Mouse (Mus musculus): ENCODE measurements around the gene Creg1. TPM values are rescaled to one million over a fixed set of nuclear protein-coding genes. Genes with fewer than 3 reads are reported as not detected.

Gene Creg1
- total and polyA plus RNA-seq, 2 experiments from 2014 or later, result 29.1 to 62.1 TPM

DNA sequence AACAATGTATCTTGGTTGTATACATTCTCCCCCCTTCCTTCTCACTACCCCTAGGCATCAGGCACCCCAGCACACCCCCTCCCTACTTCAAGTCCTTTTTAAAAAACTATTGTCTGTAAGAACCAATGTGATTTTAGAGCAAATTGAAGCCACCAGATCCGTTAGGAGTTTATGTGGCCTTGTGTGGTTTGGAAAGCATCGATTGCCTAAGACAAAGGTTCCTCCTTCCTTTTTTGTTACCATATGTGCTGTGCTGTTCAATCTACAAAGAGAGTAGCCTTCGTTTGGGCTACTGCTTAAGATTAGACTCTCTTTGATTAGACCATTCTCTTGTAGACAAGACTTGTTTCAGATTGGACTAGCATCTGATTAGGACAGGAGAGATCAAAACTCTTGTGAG lies 25.7 kb upstream of the Creg1 start:
- TF ChIP-seq EP300 (IDR thresholded peaks at IDR 0.05; ENCODE audit: low read depth) (no peak), CTCF (IDR thresholded peaks at IDR 0.05; ENCODE audit: low read depth) (no peak)
- Histone ChIP-seq H3K9me3 (replicated peaks; ENCODE audit: control insufficient read depth, low read length) (no peaks in the 10 kb centered on the region), H3K4me3 (ENCODE audit: low read depth, low read length) (no peak overlapping the region), H3K27me3 (ENCODE audit: control insufficient read depth, insufficient read depth, low read length) (no peaks in the 10 kb centered on the region), H3K27ac (ENCODE audit: low read depth) (no peak overlapping the region), H3K4me1 (ENCODE audit: control insufficient read depth, insufficient read depth) (no peaks in the 10 kb centered on the region; the same call in 1 of the 2 replicates), H3K4me2 (ENCODE audit: low read depth, low read length) (no peak overlapping the region), H3K36me3 (replicated peaks; ENCODE audit: control insufficient read depth, insufficient read depth, low read length) (no peaks in the 10 kb centered on the region), H3K9ac (replicated peaks; ENCODE audit: low read depth, low read length) (no peak overlapping the region)
- DNase-seq (ENCODE audit: low spot score) (no peak), ATAC-seq (ENCODE audit: insufficient read depth, low read depth) (no peak)
- WGBS, result 58% methylated on average over 3 of the region's 3 CpGs

DNA sequence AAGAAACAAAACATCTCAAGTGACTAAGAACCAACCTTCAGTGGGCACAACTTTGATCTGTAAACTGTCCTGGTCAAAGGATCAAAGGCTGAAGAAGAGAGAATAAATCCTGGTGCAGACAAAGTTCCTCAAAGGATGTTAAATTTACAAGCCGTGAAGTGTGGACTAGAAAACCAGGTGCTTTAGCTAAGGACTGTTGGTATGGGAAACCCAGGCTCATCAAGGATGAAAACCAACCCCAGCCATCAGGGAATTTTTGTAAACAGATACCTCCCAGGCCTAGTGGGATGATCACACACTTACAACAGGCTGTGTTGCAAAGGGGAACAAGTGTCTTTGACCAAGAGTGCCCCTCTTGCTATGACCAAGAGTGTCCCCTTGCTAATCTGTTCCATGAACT lies 24.6 kb upstream of the Creg1 start:
- no peak overlapping the region for H3K27ac ChIP-seq (ENCODE audit: low read depth)
- no peaks in the 10 kb centered on the region for H3K27me3 ChIP-seq (ENCODE audit: control insufficient read depth, insufficient read depth, low read length)
- H3K9ac ChIP-seq (replicated peaks; ENCODE audit: low read depth, low read length), result no peak overlapping the region
- H3K9me3 ChIP-seq (replicated peaks; ENCODE audit: control insufficient read depth, low read length), result no peaks in the 10 kb centered on the region
- H3K4me2 ChIP-seq (ENCODE audit: low read depth, low read length), result no peak overlapping the region
- 84% methylated on average over 1 of the region's 1 CpGs for WGBS
- H3K4me3 ChIP-seq (ENCODE audit: low read depth, low read length), result no peak overlapping the region
- TF ChIP-seq EP300 (IDR thresholded peaks at IDR 0.05; ENCODE audit: low read depth), result no peak
- no peak for TF ChIP-seq CTCF (IDR thresholded peaks at IDR 0.05; ENCODE audit: low read depth)
- no peaks in the 10 kb centered on the region; the same call in 1 of the 2 replicates for H3K4me1 ChIP-seq (ENCODE audit: control insufficient read depth, insufficient read depth)
- DNase-seq (ENCODE audit: low spot score), result no peak
- no peaks in the 10 kb centered on the region for H3K36me3 ChIP-seq (replicated peaks; ENCODE audit: control insufficient read depth, insufficient read depth, low read length)
- no peak for ATAC-seq (ENCODE audit: insufficient read depth, low read depth)

DNA sequence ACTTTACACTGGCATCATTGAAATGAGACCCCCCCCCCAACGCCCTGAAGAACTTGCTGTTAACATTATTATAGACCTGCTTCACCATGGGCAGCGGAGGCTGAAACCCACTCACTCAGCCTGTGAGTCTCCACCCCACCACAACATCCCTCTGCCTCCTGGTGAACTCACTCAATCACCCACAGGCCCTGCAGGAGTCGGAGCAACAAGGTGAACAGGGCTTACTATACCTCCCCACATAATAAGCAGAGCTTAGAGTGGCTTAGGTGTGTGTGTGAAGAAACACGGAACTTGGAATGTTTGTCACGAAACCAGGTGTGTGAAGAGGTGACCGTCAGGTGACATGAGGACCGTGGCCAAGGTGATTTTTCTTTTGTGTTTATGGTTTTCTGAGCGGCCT lies 21.6 kb upstream of the Creg1 start:
- Histone ChIP-seq H3K27ac (ENCODE audit: low read depth) (no peak overlapping the region), H3K27me3 (ENCODE audit: control insufficient read depth, insufficient read depth, low read length) (no peaks in the 10 kb centered on the region), H3K4me1 (ENCODE audit: control insufficient read depth, insufficient read depth) (no peaks in the 10 kb centered on the region; the same call in 1 of the 2 replicates), H3K4me2 (ENCODE audit: low read depth, low read length) (no peak overlapping the region), H3K4me3 (ENCODE audit: low read depth, low read length) (no peak overlapping the region), H3K36me3 (replicated peaks; ENCODE audit: control insufficient read depth, insufficient read depth, low read length) (no peaks in the 10 kb centered on the region), H3K9ac (replicated peaks; ENCODE audit: low read depth, low read length) (no peak overlapping the region), H3K9me3 (replicated peaks; ENCODE audit: control insufficient read depth, low read length) (no peaks in the 10 kb centered on the region)
- DNase-seq (ENCODE audit: low spot score), result no peak
- 89% methylated on average over 8 of the region's 8 CpGs for WGBS
- ATAC-seq (ENCODE audit: insufficient read depth, low read depth), result no peak
- no peak for TF ChIP-seq EP300 (IDR thresholded peaks at IDR 0.05; ENCODE audit: low read depth)
- no peak for TF ChIP-seq CTCF (IDR thresholded peaks at IDR 0.05; ENCODE audit: low read depth)

DNA sequence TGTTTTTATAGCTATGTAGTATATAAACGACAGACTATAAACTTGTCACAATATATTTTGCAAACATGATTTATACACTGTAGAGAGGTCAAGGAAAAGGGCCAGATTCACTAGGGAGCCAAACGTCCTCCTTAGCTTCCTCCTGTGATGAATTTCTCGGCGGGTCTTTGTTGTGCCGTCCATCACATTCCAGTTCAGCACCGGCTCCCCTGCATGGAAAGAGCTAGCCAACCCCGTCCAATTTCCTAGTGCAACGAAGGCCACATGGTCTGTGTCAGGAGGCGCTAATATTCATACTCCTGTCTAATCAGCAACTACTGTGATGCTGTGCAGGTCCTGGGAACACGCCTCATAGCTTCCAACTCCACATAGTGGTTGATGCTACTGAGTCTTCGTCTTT lies 15.5 kb upstream of the Creg1 start:
- 17% methylated on average over 11 of the region's 11 CpGs for WGBS
- H3K4me3 ChIP-seq (ENCODE audit: low read depth, low read length), result no peak overlapping the region
- no peak overlapping the region for H3K9ac ChIP-seq (replicated peaks; ENCODE audit: low read depth, low read length)
- no peaks in the 10 kb centered on the region for H3K9me3 ChIP-seq (replicated peaks; ENCODE audit: control insufficient read depth, low read length)
- no peaks in the 10 kb centered on the region for H3K27me3 ChIP-seq (ENCODE audit: control insufficient read depth, insufficient read depth, low read length)
- peak; percentile 72 for ATAC-seq (ENCODE audit: insufficient read depth, low read depth)
- DNase-seq (ENCODE audit: low spot score), result peak; percentile 23
- no peak overlapping the region for H3K4me2 ChIP-seq (ENCODE audit: low read depth, low read length)
- H3K27ac ChIP-seq (ENCODE audit: low read depth), result no peak overlapping the region
- TF ChIP-seq EP300 (IDR thresholded peaks at IDR 0.05; ENCODE audit: low read depth) (no peak), CTCF (IDR thresholded peaks at IDR 0.05; ENCODE audit: low read depth) (no peak)
- H3K4me1 ChIP-seq (ENCODE audit: control insufficient read depth, insufficient read depth), result peaks cover 20% of the 10 kb centered on the region; the same call in 1 of the 2 replicates
- H3K36me3 ChIP-seq (replicated peaks; ENCODE audit: control insufficient read depth, insufficient read depth, low read length), result no peaks in the 10 kb centered on the region

DNA sequence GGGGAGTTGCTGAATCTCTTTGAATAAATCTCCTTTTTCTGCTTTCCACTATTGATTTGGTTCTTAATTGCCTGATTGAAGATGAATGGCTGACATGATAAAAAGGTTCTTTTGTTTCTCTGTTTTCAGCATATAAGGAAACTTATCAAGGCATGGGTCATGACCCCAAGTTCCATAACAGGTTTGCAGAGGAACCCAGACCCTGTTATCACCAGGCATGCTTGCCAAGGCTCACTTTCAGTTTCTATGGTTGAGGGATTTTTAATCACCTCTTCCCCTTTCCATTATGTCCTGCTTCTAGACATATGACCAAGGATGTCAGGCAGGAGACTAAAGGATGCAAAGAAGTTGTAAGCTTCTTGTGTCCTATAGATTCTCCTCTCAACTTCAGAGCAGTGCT lies 12.4 kb upstream of the Creg1 start:
- H3K4me1 ChIP-seq (ENCODE audit: control insufficient read depth, insufficient read depth), result peaks cover 20% of the 10 kb centered on the region; the same call in 1 of the 2 replicates
- no peak overlapping the region for H3K9ac ChIP-seq (replicated peaks; ENCODE audit: low read depth, low read length)
- no peaks in the 10 kb centered on the region for H3K36me3 ChIP-seq (replicated peaks; ENCODE audit: control insufficient read depth, insufficient read depth, low read length)
- H3K4me2 ChIP-seq (ENCODE audit: low read depth, low read length), result no peak overlapping the region
- TF ChIP-seq EP300 (IDR thresholded peaks at IDR 0.05; ENCODE audit: low read depth) (no peak), CTCF (IDR thresholded peaks at IDR 0.05; ENCODE audit: low read depth) (no peak)
- H3K9me3 ChIP-seq (replicated peaks; ENCODE audit: control insufficient read depth, low read length), result no peaks in the 10 kb centered on the region
- no peak for ATAC-seq (ENCODE audit: insufficient read depth, low read depth)
- H3K27me3 ChIP-seq (ENCODE audit: control insufficient read depth, insufficient read depth, low read length), result no peaks in the 10 kb centered on the region
- H3K27ac ChIP-seq (ENCODE audit: low read depth), result no peak overlapping the region
- DNase-seq (ENCODE audit: low spot score), result no peak
- no peak overlapping the region for H3K4me3 ChIP-seq (ENCODE audit: low read depth, low read length)

DNA sequence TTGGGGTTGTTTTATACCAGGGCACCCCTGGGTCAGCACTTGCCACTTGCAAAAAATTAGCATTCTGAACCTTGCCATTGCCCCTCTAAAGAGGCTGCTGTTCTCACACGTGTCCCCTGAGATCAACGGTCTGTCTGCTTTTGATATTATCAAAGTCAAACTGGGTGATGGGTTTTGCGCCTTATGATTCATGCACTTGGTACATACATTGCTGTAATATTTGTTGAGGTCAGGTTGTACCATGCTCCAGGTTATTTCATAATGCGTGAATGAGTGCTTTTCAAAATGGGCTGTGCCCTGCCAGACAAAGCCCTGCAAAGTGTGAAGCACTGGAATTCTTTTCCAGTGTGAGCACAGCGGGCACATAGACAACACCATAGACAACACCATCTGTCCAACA lies 11.7 kb upstream of the Creg1 start:
- Histone ChIP-seq H3K4me1 (ENCODE audit: control insufficient read depth, insufficient read depth) (peaks cover 20% of the 10 kb centered on the region; the same call in 1 of the 2 replicates), H3K4me3 (ENCODE audit: low read depth, low read length) (no peak overlapping the region), H3K9me3 (replicated peaks; ENCODE audit: control insufficient read depth, low read length) (no peaks in the 10 kb centered on the region), H3K9ac (replicated peaks; ENCODE audit: low read depth, low read length) (no peak overlapping the region), H3K4me2 (ENCODE audit: low read depth, low read length) (no peak overlapping the region), H3K27me3 (ENCODE audit: control insufficient read depth, insufficient read depth, low read length) (no peaks in the 10 kb centered on the region), H3K27ac (ENCODE audit: low read depth) (no peak overlapping the region), H3K36me3 (replicated peaks; ENCODE audit: control insufficient read depth, insufficient read depth, low read length) (no peaks in the 10 kb centered on the region)
- 75% methylated on average over 5 of the region's 5 CpGs for WGBS
- ATAC-seq (ENCODE audit: insufficient read depth, low read depth) (no peak), DNase-seq (ENCODE audit: low spot score) (no peak)
- TF ChIP-seq EP300 (IDR thresholded peaks at IDR 0.05; ENCODE audit: low read depth), result no peak
- no peak for TF ChIP-seq CTCF (IDR thresholded peaks at IDR 0.05; ENCODE audit: low read depth)

Data from heart, postnatal 0 days (tissue).